In genomic region chrX:10576349-10576748, GRCm38 (mm10) we compare ENCODE assay signal across 18 mouse cellular contexts.
DNase-seq lines count a peak whose midpoint lies in the region; ATAC-seq and TF ChIP-seq lines count a peak whose summit lies in the region.
"Had no signal": no experiment of that assay in that cellular context is flagged by ENCODE, and none has a peak within 500 bp of the region (broad histone marks: within the 10 kb centered on the region; RNA-seq: fewer than 3 reads in every experiment).

No protein-coding gene starts in this region.

- H3K27me3 ChIP-seq in intestine, embryonic 15.5 days (replicated peaks) = no peaks in the 10 kb centered on the region
- no peaks in the 10 kb centered on the region for H3K27me3 ChIP-seq in forebrain, embryonic 16.5 days (replicated peaks; ENCODE audit: control insufficient read depth, insufficient read depth, low read length)
- H3K27me3 ChIP-seq: embryonic facial prominence, embryonic 12.5 days; forebrain, embryonic 15.5 days; heart, embryonic 12.5 days had no signal

- H3K4me2 ChIP-seq in intestine, embryonic 15.5 days (replicated peaks) = no peak overlapping the region
- no peak overlapping the region for H3K4me2 ChIP-seq in forebrain, embryonic 16.5 days (ENCODE audit: low read length)
- H3K4me2 ChIP-seq: embryonic facial prominence, embryonic 12.5 days; forebrain, embryonic 15.5 days; heart, embryonic 12.5 days; hindbrain, embryonic 14.5 days had no signal

- WGBS in intestine, embryonic 15.5 days = 60% methylated on average over 4 of the region's 4 CpGs
- WGBS in forebrain, embryonic 16.5 days = 68% methylated on average over 4 of the region's 4 CpGs

- no peak for TF ChIP-seq CTCF in gastrocnemius, adult 2 months (IDR thresholded peaks at IDR 0.05)

- intact Hi-C loops in gastrocnemius, adult 2 months (cut with DNase I) = no loop called here

- no peak overlapping the region for H3K4me3 ChIP-seq in gastrocnemius, adult 2 months
- H3K4me3 ChIP-seq in intestine, embryonic 15.5 days (replicated peaks) = no peak overlapping the region
- no peak overlapping the region for H3K4me3 ChIP-seq in forebrain, embryonic 16.5 days (replicated peaks; ENCODE audit: low read length)
- H3K4me3 ChIP-seq: embryonic facial prominence, embryonic 12.5 days; forebrain, embryonic 15.5 days; heart, embryonic 12.5 days; hindbrain, embryonic 10.5 days had no signal

- H3K4me1 ChIP-seq in intestine, embryonic 15.5 days (replicated peaks) = no peaks in the 10 kb centered on the region
- H3K4me1 ChIP-seq in forebrain, embryonic 16.5 days (replicated peaks; ENCODE audit: control insufficient read depth, insufficient read depth, low read length) = peaks cover 6% of the 10 kb centered on the region; the same call in 1 of the 2 replicates
- H3K4me1 ChIP-seq: embryonic facial prominence, embryonic 12.5 days had no signal

- no peaks in the 10 kb centered on the region for H3K9me3 ChIP-seq in intestine, embryonic 15.5 days
- H3K9me3 ChIP-seq in forebrain, embryonic 16.5 days (ENCODE audit: control insufficient read depth, low read length) = no peaks in the 10 kb centered on the region
- H3K9me3 ChIP-seq: embryonic facial prominence, embryonic 12.5 days; forebrain, embryonic 15.5 days; G1E; heart, embryonic 12.5 days; hindbrain, embryonic 10.5 days had no signal

- peak; percentile 26 to 33 for DNase-seq in cerebellum, adult 18-20 months
- DNase-seq in gastrocnemius, adult 2 months = no peak
- DNase-seq in gastrocnemius, postnatal 4 days (ENCODE audit: low spot score in 2 of 2) = no peak
- no peak for DNase-seq in spleen, adult 18-20 months
- DNase-seq: adrenal gland, postnatal 10 days; B cell, adult 2 months; gastrocnemius, postnatal 14 days; kidney, adult 11 months had no signal

- H3K36me3 ChIP-seq in intestine, embryonic 15.5 days = no peaks in the 10 kb centered on the region
- H3K36me3 ChIP-seq in forebrain, embryonic 16.5 days (ENCODE audit: control insufficient read depth, insufficient read depth) = no peaks in the 10 kb centered on the region
- H3K36me3 ChIP-seq: embryonic facial prominence, embryonic 12.5 days; forebrain, embryonic 15.5 days; G1E; heart, embryonic 12.5 days; hindbrain, embryonic 10.5 days had no signal

- H3K9ac ChIP-seq in intestine, embryonic 15.5 days = no peak overlapping the region
- no peak overlapping the region for H3K9ac ChIP-seq in forebrain, embryonic 16.5 days (replicated peaks; ENCODE audit: low read depth, low read length)
- H3K9ac ChIP-seq: embryonic facial prominence, embryonic 12.5 days; forebrain, embryonic 15.5 days; heart, embryonic 12.5 days; hindbrain, embryonic 14.5 days had no signal

- H3K27ac ChIP-seq in gastrocnemius, adult 2 months = peak overlapping the region; percentile 20; the same call in 1 of the 2 replicates
- H3K27ac ChIP-seq in intestine, embryonic 15.5 days = no peak overlapping the region
- no peak overlapping the region for H3K27ac ChIP-seq in forebrain, embryonic 16.5 days (ENCODE audit: low read length)
- H3K27ac ChIP-seq: embryonic facial prominence, embryonic 12.5 days; forebrain, embryonic 15.5 days; hindbrain, embryonic 10.5 days; hindbrain, embryonic 14.5 days had no signal

- ATAC-seq in cerebellum, adult (ENCODE audit: insufficient number of reproducible peaks, low FRiP score, low TSS enrichment) = no peak
- peak; percentile 75 for ATAC-seq in intestine, embryonic 15.5 days
- no peak for ATAC-seq in forebrain, embryonic 16.5 days
- ATAC-seq: CD4-positive, CD25-positive, alpha-beta regulatory T cell, adult 4 months had no signal

Comparison
In these comparisons a context has a peak if more than half of its experiments do, and no peak if none do; other contexts are left out.
1. DNase-seq: peak in cerebellum, adult 18-20 months (2 of 2); none in gastrocnemius, adult 2 months (single experiment), gastrocnemius, postnatal 4 days (0 of 2) and spleen, adult 18-20 months (0 of 2).